Mouse (Mus musculus) gastrocnemius, adult 2 months (tissue): ENCODE measurements around the gene Fads6. TPM values are rescaled to one million over a fixed set of nuclear protein-coding genes. Genes with fewer than 3 reads are reported as not detected.
A peak's percentile ranks its signal among the peaks of the same experiment; 100 is the strongest.

Source experiments
- DNase-seq: peaks from one replicate; pipeline ENCODE4 v3.0.0; 2022
- H3K27ac ChIP-seq: fragments of 200-600 bp; 2 replicates; pipeline ENCODE4 v1.8.1; 2022; ENCODE audit warnings: mild to moderate bottlenecking
- H3K4me3 ChIP-seq: fragments of 200-600 bp; 2 replicates; pipeline ENCODE4 v1.8.1; 2022; ENCODE audit warnings: mild to moderate bottlenecking, moderate library complexity
- CTCF ChIP-seq: fragments of 200-600 bp; IDR thresholded peaks from 2 replicates; pipeline ENCODE4 v1.8.1; 2022; ENCODE audit warnings: antibody characterized with exemption, mild to moderate bottlenecking, moderate library complexity
- intact Hi-C: fragments of 180-260 bp; cut with DNase I; formaldehyde crosslinking; loops from one replicate; pipeline ENCODE4 v1.15.1; 2025
- microRNA-seq: library from miRNA; unstranded; fragments of <30 nt; microRNA quantifications from one replicate; pipeline ENCODE4 v1.2.0, GENCODE M21; 2021
- total RNA-seq, 2 experiments: library from RNA; stranded (reverse); gene quantifications; 2 replicates each; pipeline ENCODE4 v1.2.3; 2021

Fads6 gene
- total RNA-seq, 2 experiments from 2014 or later = 2.4 to 5.4 TPM

DNA sequence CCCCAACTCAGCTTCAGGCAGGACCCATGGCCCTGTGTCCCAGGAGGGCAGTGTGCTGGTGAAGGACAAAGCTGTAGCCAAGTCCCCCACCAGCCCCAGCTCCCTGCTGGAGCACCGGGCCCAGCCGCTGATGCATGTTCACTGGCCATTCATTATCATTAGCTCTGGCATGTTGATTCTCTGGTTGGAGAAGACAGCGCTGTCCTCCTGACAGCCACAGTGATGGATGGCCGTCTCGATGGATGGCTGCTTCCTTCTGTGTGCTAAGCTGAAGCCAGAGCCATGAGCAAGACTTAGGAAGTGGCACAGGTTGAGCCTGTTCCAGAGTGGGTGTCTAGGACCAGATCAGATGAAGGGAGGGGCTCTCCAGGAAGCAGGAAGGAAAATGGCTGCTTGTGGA lies 60.9 kb downstream of the Fads6 start:
- no peak for TF ChIP-seq CTCF
- intact Hi-C loops = no loop called here
- DNase-seq = no peak
- no peak overlapping the region for H3K27ac ChIP-seq
- no peak overlapping the region for H3K4me3 ChIP-seq

GRCm38 (mm10) chr11:115234320-115235044 lies 63.0 kb downstream of the Fads6 start:
- H3K4me3 ChIP-seq = no peak overlapping the region
- TF ChIP-seq CTCF = no peak
- DNase-seq = peak; percentile 51
- H3K27ac ChIP-seq = no peak overlapping the region
- intact Hi-C loops = no loop called here

- intact Hi-C loops = no loop called here
- peak; percentile 52 for TF ChIP-seq CTCF
- Histone ChIP-seq H3K4me3 (no peak overlapping the region), H3K27ac (no peak overlapping the region)
- peak; percentile 30 for DNase-seq
Observed at GRCm38 (mm10) chr11:115233526-115234290, 63.8 kb downstream of the Fads6 start.

DNA sequence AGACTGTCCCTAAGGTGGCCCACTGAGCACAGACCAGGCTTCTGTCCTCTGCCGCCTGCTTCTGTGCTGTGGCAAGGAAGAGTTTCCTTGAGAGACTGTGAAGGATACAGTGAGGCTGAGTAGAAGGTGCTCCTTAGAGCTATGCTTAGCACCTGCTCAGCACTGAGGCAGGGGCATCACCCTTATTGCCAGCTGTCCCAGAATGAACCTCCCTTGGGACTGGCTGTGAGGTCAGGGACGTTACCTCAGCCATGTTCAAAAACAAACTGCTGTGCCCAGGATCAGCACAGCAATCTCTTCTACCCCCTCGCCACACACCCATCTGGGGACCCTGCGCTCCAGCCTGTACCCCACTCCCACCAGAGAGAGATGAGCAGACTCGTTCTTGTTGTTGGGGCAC lies 64.6 kb downstream of the Fads6 start:
- Histone ChIP-seq H3K4me3 (no peak overlapping the region), H3K27ac (no peak overlapping the region)
- no peak for TF ChIP-seq CTCF
- intact Hi-C loops = no loop called here
- no peak for DNase-seq

- intact Hi-C loops = no loop called here
- TF ChIP-seq CTCF = no peak
- no peak for DNase-seq
- Histone ChIP-seq H3K4me3 (no peak overlapping the region), H3K27ac (peak overlapping the region; percentile 43; the same call in 1 of the 2 replicates)
Observed at GRCm38 (mm10) chr11:115231924-115232323, 65.5 kb downstream of the Fads6 start.

DNA sequence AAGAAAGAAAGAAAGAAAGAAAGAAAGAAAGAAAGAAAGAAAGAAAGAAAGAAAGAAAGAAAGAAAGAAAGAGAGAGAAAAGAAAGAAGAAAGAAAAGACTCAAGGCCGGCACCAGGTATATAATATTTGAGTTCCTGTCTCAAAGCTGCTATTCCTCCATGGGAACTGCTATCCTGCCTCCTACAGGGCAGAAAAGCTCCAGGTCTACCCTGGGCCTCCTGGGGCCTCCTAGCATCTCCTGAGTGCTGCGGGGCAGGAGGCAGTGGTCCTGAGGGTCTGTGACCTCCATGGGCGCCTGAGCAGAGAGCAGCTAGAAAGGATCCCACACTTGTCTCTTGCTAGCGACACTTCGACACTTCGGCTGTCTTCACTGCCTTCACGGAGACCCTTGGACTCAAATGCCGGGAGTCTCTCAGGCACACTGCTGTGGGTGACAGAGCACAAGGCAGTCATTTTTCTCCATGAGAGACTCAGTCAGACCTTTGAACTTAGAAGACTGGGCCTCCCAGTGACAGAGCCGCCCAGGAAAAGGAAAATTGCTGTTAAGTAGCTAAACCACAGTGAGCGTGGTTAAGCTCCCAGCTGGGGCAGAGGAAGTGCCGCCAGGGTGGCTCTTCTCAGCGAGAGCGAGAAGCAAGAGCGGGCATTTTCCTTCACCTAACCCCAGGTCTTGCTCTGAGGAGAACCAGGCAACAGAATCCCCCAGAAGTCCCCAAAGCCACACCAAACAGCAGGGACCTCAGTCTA lies 66.1 kb downstream of the Fads6 start:
- Histone ChIP-seq H3K27ac (peak overlapping the region; percentile 43; the same call in 1 of the 2 replicates), H3K4me3 (no peak overlapping the region)
- no peak for TF ChIP-seq CTCF
- no peak for DNase-seq
- intact Hi-C loops = no loop called here

Small RNA genes lying within 50 kb of the gene (microRNA-seq; reads per million reads assigned to microRNA genes)
- gene Gm25837 = not detected

Other genes with a start within 250 kb of the Fads6 start
- gene Cd300ld3, start 249.3 kb downstream of the Fads6 start, total RNA-seq = 1 to 10 TPM in 1 of 2 experiments, not detected in 1; 2.0 TPM
- not detected for gene Cd300e, start 235.5 kb downstream of the Fads6 start, total RNA-seq
- gene Rab37, start 206.2 kb downstream of the Fads6 start, total RNA-seq = under 1 TPM; 0.17 to 0.36 TPM
- under 1 TPM in 1 of 2 experiments, not detected in 1; 0.31 TPM for gene Cd300lf, start 163.7 kb downstream of the Fads6 start, total RNA-seq
- gene Slc9a3r1, start 134.3 kb downstream of the Fads6 start, total RNA-seq = 1 to 10 TPM; 1.8 to 2.6 TPM
- 1 to 10 TPM; 7.3 to 7.4 TPM for gene Tmem104, start 110.2 kb downstream of the Fads6 start, total RNA-seq
- 10 to 100 TPM; 12.7 to 16.3 TPM for gene Nat9, start 109.8 kb downstream of the Fads6 start, total RNA-seq
- gene Grin2c, start 30.4 kb downstream of the Fads6 start, total RNA-seq = under 1 TPM in 1 of 2 experiments, not detected in 1; 0.06 TPM
- 1 to 10 TPM; 2.9 to 4.4 TPM for gene Fdxr, start 20.6 kb downstream of the Fads6 start, total RNA-seq
- not detected for gene Otop2, start 9.5 kb upstream of the Fads6 start, total RNA-seq
- under 1 TPM; 0.61 to 0.81 TPM for gene Ush1g, start 24.4 kb upstream of the Fads6 start, total RNA-seq
- not detected for gene Otop3, start 37.1 kb upstream of the Fads6 start, total RNA-seq
- gene Hid1, start 70.1 kb upstream of the Fads6 start, total RNA-seq = 1 to 10 TPM; 1.0 to 1.2 TPM
- gene Cdr2l, start 84.3 kb upstream of the Fads6 start, total RNA-seq = 1 to 10 TPM; 1.5 to 2.0 TPM
- gene Mrpl58, start 106.1 kb upstream of the Fads6 start, total RNA-seq = 10 to 100 TPM; 79.2 to 99.2 TPM
- gene Atp5h, start 122.3 kb upstream of the Fads6 start, total RNA-seq = 100 to 1,000 TPM; 680 to 956 TPM
- gene Kctd2, start 122.5 kb upstream of the Fads6 start, total RNA-seq = 10 to 100 TPM; 14.8 to 22.3 TPM
- not detected for gene Trim80, start 142.9 kb upstream of the Fads6 start, total RNA-seq
- not detected for gene Slc16a5, start 164.8 kb upstream of the Fads6 start, total RNA-seq
- gene Armc7, start 178.0 kb upstream of the Fads6 start, total RNA-seq = under 1 TPM; 0.95 to 0.99 TPM
- 1 to 10 TPM; 5.8 to 7.7 TPM for gene Nt5c, start 194.2 kb upstream of the Fads6 start, total RNA-seq
- gene Jpt1, start 216.7 kb upstream of the Fads6 start, total RNA-seq = 10 to 100 TPM; 38.4 to 40.9 TPM
- 100 to 1,000 TPM; 138 to 164 TPM for gene Sumo2, start 238.6 kb upstream of the Fads6 start, total RNA-seq